Mouse (Mus musculus): Measurements from ENCODE around the gene Hist1h3a. TPM values are rescaled to one million over a fixed set of nuclear protein-coding genes. Genes with fewer than 3 reads are reported as not detected.

The Hist1h3a gene
- polyA plus RNA-seq, 1 experiment = 29.4 TPM

DNA sequence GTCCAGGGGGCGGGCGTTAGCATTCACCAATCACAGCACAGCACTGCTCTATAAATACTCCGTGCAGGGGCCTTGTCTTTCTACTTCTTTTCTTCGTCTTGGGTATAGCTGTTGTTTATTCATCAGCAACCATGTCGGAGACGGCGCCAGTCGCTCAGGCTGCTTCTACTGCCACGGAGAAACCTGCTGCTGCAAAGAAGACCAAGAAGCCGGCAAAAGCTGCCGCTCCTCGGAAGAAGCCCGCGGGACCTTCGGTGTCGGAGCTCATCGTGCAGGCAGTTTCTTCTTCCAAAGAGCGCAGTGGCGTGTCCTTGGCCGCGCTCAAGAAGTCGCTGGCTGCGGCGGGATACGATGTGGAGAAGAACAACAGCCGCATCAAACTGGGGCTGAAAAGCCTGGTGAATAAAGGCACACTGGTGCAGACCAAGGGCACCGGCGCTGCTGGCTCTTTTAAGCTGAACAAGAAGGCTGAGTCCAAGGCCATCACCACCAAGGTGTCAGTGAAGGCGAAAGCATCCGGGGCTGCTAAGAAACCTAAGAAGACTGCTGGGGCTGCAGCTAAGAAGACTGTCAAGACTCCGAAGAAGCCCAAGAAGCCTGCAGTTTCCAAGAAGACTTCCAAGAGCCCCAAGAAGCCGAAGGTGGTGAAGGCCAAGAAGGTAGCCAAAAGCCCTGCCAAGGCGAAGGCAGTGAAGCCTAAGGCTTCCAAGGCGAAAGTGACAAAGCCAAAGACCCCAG is 1.6 kb upstream of the Hist1h3a start, which contains the start of gene Hist1h1a:
Gene Hist1h1a (plus strand): TSS at position 81 of the 738 bp plus-strand sequence.
- Histone ChIP-seq H3K36me3 (ENCODE audit: control insufficient read depth, insufficient read depth, low read length) (no peaks in the 10 kb centered on the region), H3K27me3 (ENCODE audit: control insufficient read depth, insufficient read depth, low read length) (no peaks in the 10 kb centered on the region), H3K4me3 (ENCODE audit: control insufficient read depth, low read depth, low read length) (peak within 1 kb of the TSS; percentile 72), H3K4me1 (ENCODE audit: control insufficient read depth, insufficient read depth, low read length) (peaks cover 9% of the 10 kb centered on the region), H3K27ac (ENCODE audit: control insufficient read depth, insufficient read depth, low read depth, low read length) (peak within 1 kb of the TSS; percentile 69)
- TF ChIP-seq CTCF (IDR thresholded peaks at IDR 0.05; ENCODE audit: control insufficient read depth, insufficient read depth, insufficient replicate concordance, low read depth, low read length) (no peak), POLR2A (IDR thresholded peaks at IDR 0.05; ENCODE audit: control insufficient read depth, low read depth, low read length) (peak; percentile 85)

DNA sequence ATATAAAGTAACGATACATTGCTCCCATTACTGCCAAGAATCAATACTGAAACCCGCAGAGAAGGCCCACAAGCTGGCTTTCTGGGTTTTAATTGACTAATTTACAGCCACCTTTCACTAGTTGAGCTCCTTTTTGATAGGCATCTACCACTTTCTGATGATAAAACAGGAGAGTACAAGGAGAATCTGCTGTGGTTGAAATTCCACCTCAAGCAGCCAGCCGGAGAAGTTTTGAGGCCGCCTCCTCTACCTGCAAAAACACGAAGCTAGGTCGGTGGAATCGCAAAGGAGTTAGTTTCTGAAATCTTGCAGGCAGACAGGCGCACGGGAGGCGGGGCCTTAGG is 1.0 kb upstream of the Hist1h3a start:
- H3K27ac ChIP-seq (ENCODE audit: control insufficient read depth, insufficient read depth, low read depth, low read length) = peak overlapping the region; percentile 30
- no peaks in the 10 kb centered on the region for H3K36me3 ChIP-seq (ENCODE audit: control insufficient read depth, insufficient read depth, low read length)
- no peaks in the 10 kb centered on the region for H3K27me3 ChIP-seq (ENCODE audit: control insufficient read depth, insufficient read depth, low read length)
- peaks cover 11% of the 10 kb centered on the region for H3K4me1 ChIP-seq (ENCODE audit: control insufficient read depth, insufficient read depth, low read length)
- no peak for TF ChIP-seq POLR2A (IDR thresholded peaks at IDR 0.05; ENCODE audit: control insufficient read depth, low read depth, low read length)
- no peak for TF ChIP-seq CTCF (IDR thresholded peaks at IDR 0.05; ENCODE audit: control insufficient read depth, insufficient read depth, insufficient replicate concordance, low read depth, low read length)
- peak overlapping the region; percentile 72 for H3K4me3 ChIP-seq (ENCODE audit: control insufficient read depth, low read depth, low read length)

DNA sequence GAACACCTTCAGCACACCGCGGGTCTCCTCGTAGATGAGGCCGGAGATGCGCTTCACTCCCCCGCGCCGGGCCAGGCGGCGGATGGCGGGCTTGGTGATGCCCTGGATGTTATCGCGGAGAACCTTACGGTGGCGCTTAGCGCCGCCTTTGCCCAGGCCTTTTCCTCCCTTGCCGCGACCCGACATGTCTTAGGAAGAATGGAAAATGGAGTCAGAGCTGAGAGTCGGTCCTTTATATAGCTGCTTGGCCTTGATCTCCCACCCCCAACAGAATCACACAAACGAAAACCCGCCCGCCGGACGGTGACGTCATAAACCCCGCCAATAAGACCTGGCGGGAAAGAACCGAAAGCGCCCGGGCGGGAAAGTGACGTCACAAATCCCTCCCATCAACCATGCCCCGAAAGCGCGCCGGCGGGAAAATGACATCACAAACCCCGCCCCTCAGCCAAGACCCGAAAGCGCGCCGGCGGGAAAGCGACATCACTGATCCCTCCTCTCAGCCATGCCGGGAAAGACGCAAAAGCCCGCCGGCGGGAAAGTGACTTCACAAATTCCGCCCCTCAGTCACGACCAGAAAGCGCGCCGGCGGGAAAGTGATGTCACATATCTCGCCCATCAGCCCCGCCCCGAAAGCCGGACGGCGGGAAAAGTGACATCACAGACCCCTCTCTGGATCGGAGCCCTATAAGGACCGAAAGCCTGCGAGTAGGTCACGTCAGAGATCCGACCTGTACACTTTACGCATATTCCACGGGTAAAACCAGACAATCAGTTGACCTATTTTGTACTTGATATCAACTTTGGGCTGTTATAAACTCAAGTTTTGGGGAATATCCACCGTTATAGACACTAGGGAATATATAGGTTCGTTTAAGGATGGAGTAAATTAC is 968 bp downstream of the Hist1h3a start, which contains the start of gene Hist1h4a:
Gene Hist1h4a (minus strand): TSS at position 259 of the 893 bp plus-strand sequence.
- peaks cover 11% of the 10 kb centered on the region for H3K4me1 ChIP-seq (ENCODE audit: control insufficient read depth, insufficient read depth, low read length)
- no peaks in the 10 kb centered on the region for H3K27me3 ChIP-seq (ENCODE audit: control insufficient read depth, insufficient read depth, low read length)
- H3K4me3 ChIP-seq (ENCODE audit: control insufficient read depth, low read depth, low read length) = peak within 1 kb of the TSS; percentile 85
- TF ChIP-seq CTCF (IDR thresholded peaks at IDR 0.05; ENCODE audit: control insufficient read depth, insufficient read depth, insufficient replicate concordance, low read depth, low read length) = no peak
- TF ChIP-seq POLR2A (IDR thresholded peaks at IDR 0.05; ENCODE audit: control insufficient read depth, low read depth, low read length) = peak; percentile 51; the same call in 1 of the 2 replicates
- no peaks in the 10 kb centered on the region for H3K36me3 ChIP-seq (ENCODE audit: control insufficient read depth, insufficient read depth, low read length)
- peak within 1 kb of the TSS; percentile 91 for H3K27ac ChIP-seq (ENCODE audit: control insufficient read depth, insufficient read depth, low read depth, low read length)

DNA sequence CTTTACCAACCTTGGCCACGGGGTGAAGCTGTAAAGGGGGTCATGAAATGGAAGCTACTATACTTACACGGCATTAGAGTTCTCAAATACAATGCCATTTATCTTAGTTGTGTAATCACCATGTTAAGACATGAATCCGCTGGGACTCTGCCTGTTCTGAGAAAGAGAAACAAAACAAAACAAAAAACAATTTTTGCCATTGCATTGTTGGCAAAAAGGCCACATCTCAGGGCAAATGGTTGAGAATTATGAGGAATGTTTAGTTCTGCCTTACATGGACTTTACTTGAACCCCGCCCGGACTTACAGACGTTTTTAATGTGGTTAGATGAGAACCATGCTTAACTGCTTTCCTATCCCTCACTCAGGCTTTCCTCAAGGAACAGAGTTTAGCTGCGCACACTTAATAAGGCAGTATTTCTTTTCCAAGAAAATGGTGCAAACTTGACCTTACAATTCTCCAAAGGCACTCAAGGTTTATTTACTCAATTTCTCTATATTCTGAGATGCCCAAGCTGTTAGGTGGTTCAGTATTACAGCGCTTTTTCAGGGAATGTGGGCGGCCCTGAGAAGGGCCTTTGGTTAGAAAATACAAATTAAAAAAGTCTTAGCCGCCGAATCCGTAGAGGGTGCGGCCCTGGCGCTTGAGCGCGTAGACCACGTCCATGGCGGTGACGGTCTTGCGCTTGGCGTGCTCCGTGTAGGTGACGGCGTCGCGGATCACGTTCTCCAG is 1.8 kb downstream of the Hist1h3a start:
- Histone ChIP-seq H3K4me1 (ENCODE audit: control insufficient read depth, insufficient read depth, low read length) (peaks cover 11% of the 10 kb centered on the region), H3K36me3 (ENCODE audit: control insufficient read depth, insufficient read depth, low read length) (no peaks in the 10 kb centered on the region), H3K4me3 (ENCODE audit: control insufficient read depth, low read depth, low read length) (peak overlapping the region; percentile 85), H3K27ac (ENCODE audit: control insufficient read depth, insufficient read depth, low read depth, low read length) (peak overlapping the region; percentile 91), H3K27me3 (ENCODE audit: control insufficient read depth, insufficient read depth, low read length) (no peaks in the 10 kb centered on the region)
- TF ChIP-seq POLR2A (IDR thresholded peaks at IDR 0.05; ENCODE audit: control insufficient read depth, low read depth, low read length) (no peak), CTCF (IDR thresholded peaks at IDR 0.05; ENCODE audit: control insufficient read depth, insufficient read depth, insufficient replicate concordance, low read depth, low read length) (no peak)

DNA sequence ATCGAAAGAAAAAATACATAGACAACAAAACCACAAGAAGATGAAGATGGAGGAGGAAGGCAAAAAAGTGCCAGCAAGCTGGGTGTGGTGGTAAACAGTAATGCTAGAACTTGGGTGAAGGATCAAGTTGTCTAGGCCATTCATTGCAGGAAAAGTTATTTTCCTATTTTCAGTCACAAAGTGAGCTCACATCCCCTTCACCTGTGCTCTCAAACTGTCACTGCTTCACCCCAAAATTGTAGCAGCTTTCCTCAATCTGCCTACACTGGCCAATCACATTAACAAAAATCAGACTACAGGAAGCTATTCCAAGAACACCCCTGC is 2.3 kb downstream of the Hist1h3a start:
- TF ChIP-seq CTCF (IDR thresholded peaks at IDR 0.05; ENCODE audit: control insufficient read depth, insufficient read depth, insufficient replicate concordance, low read depth, low read length) = no peak
- Histone ChIP-seq H3K36me3 (ENCODE audit: control insufficient read depth, insufficient read depth, low read length) (no peaks in the 10 kb centered on the region), H3K27me3 (ENCODE audit: control insufficient read depth, insufficient read depth, low read length) (no peaks in the 10 kb centered on the region), H3K4me3 (ENCODE audit: control insufficient read depth, low read depth, low read length) (peak overlapping the region; percentile 85; the same call in 1 of the 2 replicates), H3K27ac (ENCODE audit: control insufficient read depth, insufficient read depth, low read depth, low read length) (peak overlapping the region; percentile 91), H3K4me1 (ENCODE audit: control insufficient read depth, insufficient read depth, low read length) (peaks cover 8% of the 10 kb centered on the region)

DNA sequence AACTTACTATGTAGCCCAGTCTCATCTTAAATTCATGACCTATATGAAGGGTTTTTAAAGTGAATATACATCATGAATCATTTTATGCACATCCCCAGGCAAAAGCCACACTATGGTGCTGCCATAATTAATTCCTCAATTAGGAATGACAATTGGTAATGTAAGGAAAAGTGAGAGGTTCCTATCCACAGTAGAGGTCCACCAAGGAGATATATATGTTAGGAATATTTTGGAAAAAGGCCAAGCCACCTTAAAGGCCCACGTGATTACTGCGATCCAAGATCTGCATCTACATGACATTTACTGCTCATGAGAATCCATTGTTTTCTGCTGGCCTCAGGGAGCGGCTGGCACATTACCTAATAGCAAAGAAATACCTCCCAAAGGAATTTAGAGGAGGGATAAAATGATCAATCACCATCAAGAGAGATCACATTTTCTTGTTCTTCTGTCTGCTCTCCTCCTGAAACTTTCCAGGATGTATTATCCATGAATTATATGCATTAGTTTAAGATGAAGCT is 2.9 kb downstream of the Hist1h3a start:
- no peak overlapping the region for H3K27ac ChIP-seq (ENCODE audit: control insufficient read depth, insufficient read depth, low read depth, low read length)
- H3K4me3 ChIP-seq (ENCODE audit: control insufficient read depth, low read depth, low read length) = peak overlapping the region; percentile 50; the same call in 1 of the 2 replicates
- no peak for TF ChIP-seq CTCF (IDR thresholded peaks at IDR 0.05; ENCODE audit: control insufficient read depth, insufficient read depth, insufficient replicate concordance, low read depth, low read length)
- no peak for TF ChIP-seq POLR2A (IDR thresholded peaks at IDR 0.05; ENCODE audit: control insufficient read depth, low read depth, low read length)
- peaks cover 6% of the 10 kb centered on the region for H3K4me1 ChIP-seq (ENCODE audit: control insufficient read depth, insufficient read depth, low read length)
- H3K36me3 ChIP-seq (ENCODE audit: control insufficient read depth, insufficient read depth, low read length) = no peaks in the 10 kb centered on the region
- H3K27me3 ChIP-seq (ENCODE audit: control insufficient read depth, insufficient read depth, low read length) = no peaks in the 10 kb centered on the region
